Mouse (Mus musculus): Measurements from ENCODE around the gene Srgap3. TPM values are rescaled to one million over a fixed set of nuclear protein-coding genes. Genes with fewer than 3 reads are reported as not detected.

Srgap3 gene
- total RNA-seq, 2 experiments from 2014 or later = 1.2 TPM

- intact Hi-C loops (cut with DNase I) = no loop called here
- no peak for DNase-seq (ENCODE audit: low spot score)
Measured at GRCm38 (mm10) chr6:112828420-112828819, 118.6 kb downstream of the Srgap3 start.

DNA sequence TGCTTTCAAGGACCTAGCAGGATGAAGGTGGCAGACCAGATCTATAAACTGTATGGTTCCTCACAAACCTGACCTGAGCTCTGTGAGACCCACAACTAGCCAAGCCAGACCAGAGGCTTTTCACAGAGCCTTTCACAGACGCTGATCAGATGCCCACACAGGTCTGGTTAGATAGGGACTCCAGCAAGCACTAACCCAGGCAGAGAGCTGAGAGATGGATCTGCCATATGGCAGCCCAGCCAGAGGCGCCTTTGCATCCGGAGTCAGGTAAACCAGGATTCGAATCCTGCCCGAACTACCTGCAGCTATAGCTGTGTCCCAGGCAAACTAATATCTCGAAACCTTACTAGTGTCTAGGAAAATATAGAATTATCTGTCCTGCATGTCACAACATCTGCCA lies 121.4 kb downstream of the Srgap3 start:
- intact Hi-C loops (cut with DNase I) = no loop called here
- DNase-seq (ENCODE audit: low spot score) = no peak

- DNase-seq (ENCODE audit: low spot score) = no peak
- intact Hi-C loops (cut with DNase I) = no loop called here
Measured at GRCm38 (mm10) chr6:112823096-112823495, 124.0 kb downstream of the Srgap3 start.

GRCm38 (mm10) chr6:112820298-112820992 lies 126.6 kb downstream of the Srgap3 start:
- intact Hi-C loops (cut with DNase I) = no loop called here
- no peak for DNase-seq (ENCODE audit: low spot score)

DNA sequence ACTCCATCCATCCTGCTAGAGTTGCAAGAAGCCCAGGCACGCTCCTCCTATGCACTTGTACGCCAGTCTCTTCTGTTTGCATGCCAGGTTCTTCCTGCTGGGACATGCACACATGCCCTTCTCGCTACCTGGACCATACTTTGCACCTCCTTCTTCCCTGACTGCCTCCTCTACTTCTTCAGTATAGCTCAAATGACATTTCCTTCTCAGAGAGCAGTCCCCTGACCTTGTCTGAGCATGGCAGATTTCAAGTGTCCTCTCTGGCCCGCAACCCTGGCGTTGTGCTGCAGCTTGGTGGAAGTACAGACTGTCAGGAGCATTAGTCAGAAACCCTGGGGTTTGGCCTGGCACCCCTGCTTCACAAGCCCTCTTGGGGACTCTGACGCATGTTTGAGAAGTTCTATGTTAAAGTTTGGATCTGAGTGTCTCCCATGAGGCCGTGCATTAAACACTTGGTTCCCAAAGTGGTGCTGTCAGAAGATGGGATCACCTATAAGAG lies 128.6 kb downstream of the Srgap3 start:
- no peak for DNase-seq (ENCODE audit: low spot score)
- intact Hi-C loops (cut with DNase I) = no loop called here

DNA sequence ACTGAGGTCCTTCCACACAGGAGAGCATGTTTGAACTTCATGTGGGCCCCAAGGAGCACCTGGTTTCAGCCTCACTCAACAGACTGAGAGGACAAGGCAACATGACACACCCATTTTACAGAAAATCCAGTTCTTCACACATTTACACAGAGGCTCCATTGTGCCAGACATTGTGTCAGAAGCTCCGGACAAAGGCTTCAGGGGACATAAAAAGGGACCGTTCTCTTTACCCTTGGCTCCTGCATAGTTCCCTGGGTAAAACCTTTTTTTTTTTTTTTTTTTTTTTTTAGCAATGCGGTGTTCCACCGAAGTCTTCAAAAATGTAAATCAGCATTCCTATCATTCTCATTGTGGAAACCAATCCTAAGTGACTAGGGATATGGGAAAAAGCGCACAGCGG lies 131.5 kb downstream of the Srgap3 start:
- DNase-seq (ENCODE audit: low spot score) = no peak
- intact Hi-C loops (cut with DNase I) = no loop called here

DNA sequence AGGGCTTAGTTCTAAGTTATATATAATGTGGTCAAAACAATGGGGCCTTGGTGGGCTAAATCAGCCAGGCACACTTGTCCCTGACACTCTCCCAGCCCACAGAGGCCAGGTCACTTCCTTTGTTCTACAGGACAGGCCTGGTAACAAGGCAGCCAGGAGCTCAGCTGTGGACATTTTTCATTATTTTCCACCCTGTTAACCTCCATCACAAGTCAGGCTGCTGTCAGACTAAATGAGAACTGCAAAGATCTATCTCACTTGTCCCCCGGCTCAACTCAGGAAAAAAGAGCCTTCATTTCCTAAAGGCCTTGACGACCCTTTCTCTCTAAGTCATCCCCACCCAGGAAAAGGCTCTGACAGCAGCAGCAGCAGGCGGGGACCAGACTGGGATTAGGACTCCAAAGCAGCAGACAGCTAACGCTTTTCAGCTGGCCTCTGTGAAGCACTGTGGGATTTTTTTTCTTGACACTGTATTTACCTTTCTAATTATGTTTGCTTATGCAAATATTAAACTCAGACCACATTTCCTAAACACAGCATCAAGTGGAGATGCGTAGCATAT lies 132.5 kb downstream of the Srgap3 start:
- DNase-seq (ENCODE audit: low spot score) = no peak
- intact Hi-C loops (cut with DNase I) = no loop called here

- DNase-seq (ENCODE audit: low spot score) = no peak
Measured at GRCm38 (mm10) chr6:112812884-112813283, 134.2 kb downstream of the Srgap3 start.

GRCm38 (mm10) chr6:112810521-112810830 lies 136.6 kb downstream of the Srgap3 start:
- intact Hi-C loops (cut with DNase I) = no loop called here
- no peak for DNase-seq (ENCODE audit: low spot score)

More at GRCm38 (mm10) chr6:112812884-112813283, 134.2 kb downstream of the Srgap3 start:
- intact Hi-C loops (cut with DNase I) = no loop called here

DNA sequence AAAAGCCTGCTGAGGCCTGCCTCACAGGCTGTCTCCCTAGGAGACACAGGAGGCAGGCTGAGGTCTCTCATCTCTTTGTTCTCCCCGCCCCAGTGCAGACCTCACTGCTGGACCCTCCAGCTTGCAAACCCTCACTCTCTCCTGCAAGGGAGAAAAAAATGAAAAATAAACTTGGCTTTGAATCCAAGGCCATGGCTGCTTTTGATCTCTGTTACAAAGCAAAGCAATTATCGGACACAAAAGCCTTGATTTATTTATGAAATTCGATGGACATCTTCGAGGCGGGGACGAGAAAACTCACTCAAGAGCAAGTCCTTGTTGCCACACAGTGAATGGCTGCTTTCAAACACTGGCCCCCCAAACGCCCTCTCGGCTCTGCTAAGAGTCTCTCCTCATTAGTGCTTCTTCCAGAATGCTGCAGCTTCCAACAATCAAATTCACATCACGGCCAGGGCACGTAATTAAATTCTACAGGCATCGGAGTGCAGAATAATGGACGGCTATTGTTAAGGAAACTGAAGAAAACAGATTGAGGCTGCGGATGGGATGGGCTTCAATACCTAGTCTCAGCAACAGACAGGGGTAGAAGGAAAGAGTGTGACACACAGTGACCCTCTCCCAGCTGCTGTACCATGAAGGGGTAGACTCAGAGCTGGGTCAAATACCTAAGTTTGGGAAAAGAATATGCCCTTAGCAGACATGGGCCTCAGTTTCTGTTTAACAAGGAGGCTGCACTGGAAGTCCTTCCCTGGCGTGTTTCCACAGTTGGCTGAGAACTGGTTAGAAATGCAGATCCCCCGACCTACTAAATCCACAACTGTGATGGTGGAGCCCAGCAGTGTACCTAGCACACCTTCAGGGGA lies 137.2 kb downstream of the Srgap3 start:
- intact Hi-C loops (cut with DNase I) = no loop called here
- no peak for DNase-seq (ENCODE audit: low spot score)

DNA sequence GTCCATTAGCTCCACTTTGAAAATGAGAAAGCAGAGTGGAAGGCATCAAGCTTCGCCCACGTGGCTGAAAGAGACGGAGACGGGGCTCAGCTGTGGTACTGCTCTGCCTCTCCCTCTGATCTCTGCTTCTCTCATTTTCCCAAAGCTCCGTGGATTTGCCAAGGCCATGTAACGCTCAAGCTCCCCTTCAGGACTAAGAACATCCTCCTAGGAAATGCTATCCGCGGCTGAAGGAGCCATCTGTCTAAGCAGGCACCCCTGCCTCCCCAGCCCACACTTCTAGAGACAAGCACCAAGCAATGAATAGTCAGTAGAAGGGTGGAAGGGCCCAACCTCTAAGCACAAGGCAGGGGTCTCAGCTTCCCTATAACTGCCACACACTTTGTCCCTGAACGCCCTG lies 138.3 kb downstream of the Srgap3 start:
- DNase-seq (ENCODE audit: low spot score) = no peak
- intact Hi-C loops (cut with DNase I) = no loop called here

GRCm38 (mm10) chr6:112801917-112802316 lies 145.1 kb downstream of the Srgap3 start:
- intact Hi-C loops (cut with DNase I) = no loop called here

DNA sequence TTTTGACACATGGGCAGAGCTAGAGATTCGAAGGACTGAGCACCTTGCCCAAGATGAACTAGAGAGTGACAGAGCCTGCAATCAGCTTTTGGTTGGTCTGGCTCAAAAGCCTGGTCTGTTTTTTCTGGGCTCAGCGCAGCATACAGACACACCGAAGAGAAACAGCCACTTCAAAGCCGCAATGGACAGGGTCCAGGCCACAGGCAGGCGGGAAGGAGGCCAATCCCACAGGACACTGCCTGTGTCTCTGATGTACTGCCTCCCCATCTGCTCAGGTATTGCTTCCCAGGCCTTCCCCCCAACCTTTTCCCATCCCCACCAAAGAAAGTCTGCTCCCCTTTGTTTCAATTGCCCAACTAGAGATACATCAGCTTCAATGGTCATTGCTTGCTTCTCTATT lies 148.7 kb downstream of the Srgap3 start:
- no peak for DNase-seq (ENCODE audit: low spot score)
- intact Hi-C loops (cut with DNase I) = no loop called here

More at GRCm38 (mm10) chr6:112801917-112802316, 145.1 kb downstream of the Srgap3 start:
- no peak for DNase-seq (ENCODE audit: low spot score)

DNA sequence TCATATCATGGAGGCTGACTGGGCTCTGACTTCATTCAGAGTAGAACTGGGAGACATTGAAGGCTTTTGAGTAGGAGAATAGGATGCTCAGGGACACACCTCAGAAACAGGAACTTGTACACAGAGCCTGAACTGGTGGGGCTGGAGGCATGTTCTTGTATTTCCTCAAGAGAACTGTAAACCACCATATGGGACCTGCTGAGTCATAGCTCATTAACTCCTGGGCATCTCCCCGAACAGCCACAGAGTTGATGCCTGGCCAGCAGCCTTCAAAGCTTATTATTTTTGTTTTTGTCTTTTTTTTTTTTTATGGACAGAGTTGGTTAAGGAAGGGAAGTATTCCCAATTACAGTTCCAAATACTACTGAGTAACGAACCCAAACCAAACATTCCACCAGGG lies 150.5 kb downstream of the Srgap3 start:
- intact Hi-C loops (cut with DNase I) = no loop called here
- DNase-seq (ENCODE audit: low spot score) = no peak

GRCm38 (mm10) chr6:112793887-112794286 lies 153.2 kb downstream of the Srgap3 start:
- intact Hi-C loops (cut with DNase I) = no loop called here
- no peak for DNase-seq (ENCODE audit: low spot score)

DNA sequence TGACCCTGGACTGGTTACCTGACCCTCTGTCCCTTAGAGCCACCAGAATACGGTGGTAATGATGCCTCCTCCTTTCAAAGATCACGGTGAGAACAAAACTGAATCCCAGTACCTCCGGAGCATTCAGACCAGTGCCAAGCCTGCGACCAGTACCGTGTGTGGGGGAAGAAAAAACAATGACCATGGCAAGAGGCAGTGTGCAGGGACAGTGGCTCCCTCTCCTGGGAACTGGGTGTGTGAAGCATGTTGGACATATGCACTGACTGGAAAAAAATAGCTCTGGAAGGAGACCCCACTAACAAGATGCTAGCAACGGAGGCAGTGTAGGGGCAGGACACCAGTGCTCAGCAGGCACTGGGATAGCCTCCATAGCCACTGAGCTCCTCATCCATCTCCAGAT lies 157.2 kb downstream of the Srgap3 start:
- intact Hi-C loops (cut with DNase I) = no loop called here
- no peak for DNase-seq (ENCODE audit: low spot score)

GRCm38 (mm10) chr6:112788617-112789016 lies 158.4 kb downstream of the Srgap3 start:
- DNase-seq (ENCODE audit: low spot score) = no peak
- intact Hi-C loops (cut with DNase I) = no loop called here

- intact Hi-C loops (cut with DNase I) = no loop called here
- no peak for DNase-seq (ENCODE audit: low spot score)
Measured at GRCm38 (mm10) chr6:112788174-112788573, 158.9 kb downstream of the Srgap3 start.

- no peak for DNase-seq (ENCODE audit: low spot score)
- intact Hi-C loops (cut with DNase I) = loop anchor here (5.0 kb wide), 2 partner anchors 64 to 79 kb away; no protein-coding TSS in a partner anchor
Measured at GRCm38 (mm10) chr6:112781409-112782093, 165.5 kb downstream of the Srgap3 start.

DNA sequence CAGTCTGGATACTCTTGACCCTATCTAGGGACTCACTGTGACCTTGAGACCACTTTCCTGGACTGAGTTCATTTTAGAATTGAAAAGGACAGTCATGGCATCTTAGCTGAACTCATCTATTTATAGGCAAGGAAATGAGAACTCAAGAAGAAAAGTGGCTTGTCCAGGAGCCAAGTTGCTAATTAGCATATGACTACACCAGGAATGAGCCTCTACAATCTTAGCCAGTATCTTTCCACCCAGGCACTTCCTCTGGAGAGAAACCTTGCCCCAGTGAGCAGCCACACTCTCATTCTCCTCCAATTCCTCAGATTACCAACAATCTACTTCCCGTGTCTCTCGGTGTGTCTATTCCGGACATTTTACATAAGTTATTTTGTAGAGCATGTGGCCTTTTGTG lies 168.9 kb downstream of the Srgap3 start:
- DNase-seq (ENCODE audit: low spot score) = no peak
- intact Hi-C loops (cut with DNase I) = no loop called here

Data from heart, postnatal 25 days (tissue).